Mouse (Mus musculus): ENCODE results near the gene Zkscan16. TPM values are rescaled to one million over a fixed set of nuclear protein-coding genes. Genes with fewer than 3 reads are reported as not detected.

Zkscan16 gene
- polyA plus RNA-seq (2014; fragmentation: Illumina TruSeq; extraction: RNeasy Lipid Tissue Mini Kit (QIAGEN cat#74804); ENCODE audit: low replicate concordance), result 0.19 TPM

GRCm38 (mm10) chr4:58943420-58944205 lies at the start of gene Zkscan16:
Gene Zkscan16, plus strand, starts transcription at chr4:58943628.

GRCm38 (mm10) chr4:58912629-58913335 lies 30.6 kb upstream of the Zkscan16 start, which contains the start of gene Ecpas:
Gene Ecpas, minus strand, starts transcription at chr4:58912749.

GRCm38 (mm10) chr4:58986540-58987190 lies 43.2 kb downstream of the Zkscan16 start, which contains the start of gene Ptgr1:
Gene Ptgr1, minus strand, starts transcription at chr4:58987119.

GRCm38 (mm10) chr4:58994762-58995161 lies 51.3 kb downstream of the Zkscan16 start, which contains the start of gene Dnajc25:
Gene Dnajc25, plus strand, starts transcription at chr4:58995062.

GRCm38 (mm10) chr4:59002948-59003805 lies 59.7 kb downstream of the Zkscan16 start, which contains the start of gene Gm20503:
Gene Gm20503, plus strand, starts transcription at chr4:59003210.

Other genes with a start within 250 kb of the Zkscan16 start
- gene Olfr267, start 155.9 kb upstream of the Zkscan16 start, polyA plus RNA-seq (2014; fragmentation: Illumina TruSeq; extraction: RNeasy Lipid Tissue Mini Kit (QIAGEN cat#74804); ENCODE audit: low replicate concordance), result 0.11 TPM
- 143 TPM for gene Ecpas, start 30.9 kb upstream of the Zkscan16 start, polyA plus RNA-seq (2014; fragmentation: Illumina TruSeq; extraction: RNeasy Lipid Tissue Mini Kit (QIAGEN cat#74804); ENCODE audit: low replicate concordance)
- 83.5 TPM for gene Ptgr1, start 43.5 kb downstream of the Zkscan16 start, polyA plus RNA-seq (2014; fragmentation: Illumina TruSeq; extraction: RNeasy Lipid Tissue Mini Kit (QIAGEN cat#74804); ENCODE audit: low replicate concordance)
- gene Dnajc25, start 51.4 kb downstream of the Zkscan16 start, polyA plus RNA-seq (2014; fragmentation: Illumina TruSeq; extraction: RNeasy Lipid Tissue Mini Kit (QIAGEN cat#74804); ENCODE audit: low replicate concordance), result 34.1 TPM
- not detected for gene Gm20503, start 59.6 kb downstream of the Zkscan16 start, polyA plus RNA-seq (2014; fragmentation: Illumina TruSeq; extraction: RNeasy Lipid Tissue Mini Kit (QIAGEN cat#74804); ENCODE audit: low replicate concordance)
- gene Gng10, start 91.5 kb downstream of the Zkscan16 start, polyA plus RNA-seq (2014; fragmentation: Illumina TruSeq; extraction: RNeasy Lipid Tissue Mini Kit (QIAGEN cat#74804); ENCODE audit: low replicate concordance), result 66.8 TPM
- not detected for gene AI481877, start 195.4 kb downstream of the Zkscan16 start, polyA plus RNA-seq (2014; fragmentation: Illumina TruSeq; extraction: RNeasy Lipid Tissue Mini Kit (QIAGEN cat#74804); ENCODE audit: low replicate concordance)
- gene Ugcg, start 245.6 kb downstream of the Zkscan16 start, polyA plus RNA-seq (2014; fragmentation: Illumina TruSeq; extraction: RNeasy Lipid Tissue Mini Kit (QIAGEN cat#74804); ENCODE audit: low replicate concordance), result 203 TPM